Mouse (Mus musculus): Measurements from ENCODE around the gene Xpa.

The Xpa gene

GRCm38 (mm10) chr4:46144323-46144722 is 51.8 kb downstream of the Xpa start:
- no peak for DNase-seq

GRCm38 (mm10) chr4:46138287-46139222 is 57.6 kb downstream of the Xpa start, which contains the start of the genes Ncbp1 and Tstd2:
Ncbp1 (plus strand) TSS chr4:46138613.
Tstd2 (minus strand) TSS chr4:46138694.
- DNase-seq, result peak; percentile 89

- no peak for DNase-seq
These were observed 58.4 kb downstream of the Xpa start for GRCm38 (mm10) chr4:46137629-46138286.

DNA sequence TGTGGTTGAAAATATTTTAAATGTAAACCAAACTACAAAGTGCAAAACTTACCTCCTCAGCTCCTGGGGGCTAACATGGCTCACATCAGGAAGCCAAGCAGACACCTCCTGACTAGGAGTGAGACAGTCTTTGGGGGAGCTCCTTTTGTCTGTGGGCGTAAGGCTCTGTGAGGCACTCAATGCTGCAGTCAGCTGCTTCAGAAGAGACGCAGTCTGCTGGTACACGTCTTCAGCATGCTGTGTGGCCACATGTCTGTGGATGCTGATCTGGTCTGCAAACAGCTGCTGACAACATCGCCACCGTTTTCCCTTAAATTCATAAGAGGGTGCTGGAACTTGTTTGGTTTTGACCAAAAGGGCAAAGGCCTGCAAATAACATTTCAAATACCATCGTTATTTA is 64.3 kb downstream of the Xpa start:
- no peak for DNase-seq

GRCm38 (mm10) chr4:46130221-46130620 is 65.9 kb downstream of the Xpa start:
- no peak for DNase-seq

DNA sequence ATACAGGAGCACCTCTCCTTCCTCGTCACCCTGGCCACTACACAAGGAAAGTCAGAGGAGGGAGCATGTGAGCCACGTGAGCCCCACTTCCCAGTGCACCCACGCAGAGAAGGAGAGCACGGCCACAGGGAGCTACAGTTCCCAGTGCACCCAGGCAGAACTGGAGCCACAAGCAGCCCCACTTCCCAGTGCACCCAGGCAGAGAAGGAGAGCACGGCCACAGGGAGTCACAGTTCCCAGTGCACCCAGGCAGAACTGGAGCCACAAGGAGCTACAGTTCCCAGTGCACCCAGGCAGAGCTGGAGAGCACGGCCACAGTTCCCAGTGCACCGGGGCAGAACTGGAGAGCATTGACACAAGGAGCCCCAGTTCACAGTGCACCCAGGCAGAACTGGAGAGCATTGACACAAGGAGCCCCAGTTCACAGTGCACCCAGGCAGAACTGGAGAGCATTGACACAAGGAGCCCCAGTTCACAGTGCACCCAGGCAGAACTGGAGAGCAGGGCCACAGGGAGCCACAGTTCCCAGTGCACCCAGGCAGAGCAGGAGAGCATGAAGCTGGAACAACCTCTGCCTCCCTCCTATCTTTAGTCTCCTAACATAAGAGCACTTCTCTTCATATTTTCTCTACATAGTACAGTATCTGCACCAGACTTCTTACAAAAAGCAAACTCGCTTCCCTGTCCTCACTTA is 66.7 kb downstream of the Xpa start:
- DNase-seq, result no peak

DNA sequence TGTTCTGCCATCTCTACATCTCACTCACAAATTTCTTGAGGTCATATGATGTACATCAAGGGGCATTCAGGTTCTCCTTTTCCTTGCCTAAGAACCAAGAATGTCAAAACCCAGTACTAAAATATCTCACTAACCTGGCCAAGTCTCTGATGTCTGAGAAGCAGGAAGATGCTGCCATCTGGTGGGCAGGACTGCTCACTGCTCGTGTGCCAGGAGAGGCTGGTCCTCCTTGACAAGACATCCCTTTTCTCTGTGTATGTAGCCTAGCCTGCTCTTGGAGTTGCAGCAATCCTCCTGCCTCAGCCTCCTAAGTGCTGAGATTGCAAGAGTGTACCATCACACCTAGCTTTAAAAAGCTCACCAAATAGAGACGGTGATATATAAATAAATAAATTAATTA is 69.6 kb downstream of the Xpa start:
- DNase-seq, result peak; percentile 80

DNA sequence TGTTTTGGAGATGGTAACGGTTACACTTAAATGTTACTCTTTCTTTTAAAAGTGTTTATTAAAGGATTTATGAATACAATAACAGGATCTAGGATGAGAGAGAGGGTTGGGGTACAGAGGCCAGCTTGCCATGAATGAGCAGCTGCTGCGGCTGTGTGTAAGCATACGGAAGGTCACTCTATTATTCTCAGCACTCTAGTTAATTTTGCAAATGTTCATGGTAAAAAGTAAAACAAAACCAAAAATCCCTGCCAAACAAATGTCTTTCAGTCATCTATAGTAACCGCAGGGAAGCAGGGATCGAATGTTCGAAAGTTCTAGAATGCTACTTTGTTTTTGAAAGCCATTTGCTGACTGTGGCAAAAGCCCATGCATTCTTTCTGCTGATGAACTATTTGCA is 72.8 kb downstream of the Xpa start:
- no peak for DNase-seq

- no peak for DNase-seq
These were observed 75.3 kb downstream of the Xpa start for GRCm38 (mm10) chr4:46120767-46121166.

GRCm38 (mm10) chr4:46119514-46120094 is 76.5 kb downstream of the Xpa start:
- no peak for DNase-seq

- DNase-seq, result no peak
These were observed 78.6 kb downstream of the Xpa start for GRCm38 (mm10) chr4:46117536-46117935.

GRCm38 (mm10) chr4:46116544-46117175 is 79.5 kb downstream of the Xpa start:
- DNase-seq, result peak; percentile 90

DNA sequence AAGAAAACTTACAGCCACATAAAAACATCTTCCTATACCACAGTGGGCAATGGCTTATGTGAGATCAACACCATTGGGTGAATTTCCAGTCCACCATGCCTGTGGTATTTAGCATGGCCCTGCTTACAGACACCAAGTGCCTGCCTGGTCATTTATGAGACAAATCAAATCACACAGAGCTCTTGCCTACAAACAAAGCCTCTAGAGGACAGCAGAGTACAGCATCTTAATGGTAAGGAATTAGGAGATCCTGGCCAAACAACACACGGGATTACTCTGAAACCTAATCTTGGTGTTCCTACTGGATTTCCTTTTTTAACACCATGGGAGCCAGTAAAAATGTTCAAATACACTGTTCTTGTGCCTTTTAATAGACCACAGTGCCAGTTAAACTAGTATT is 80.8 kb downstream of the Xpa start:
- DNase-seq, result no peak

- DNase-seq, result peak; percentile 76
These were observed 84.8 kb downstream of the Xpa start for GRCm38 (mm10) chr4:46111361-46111760.

DNA sequence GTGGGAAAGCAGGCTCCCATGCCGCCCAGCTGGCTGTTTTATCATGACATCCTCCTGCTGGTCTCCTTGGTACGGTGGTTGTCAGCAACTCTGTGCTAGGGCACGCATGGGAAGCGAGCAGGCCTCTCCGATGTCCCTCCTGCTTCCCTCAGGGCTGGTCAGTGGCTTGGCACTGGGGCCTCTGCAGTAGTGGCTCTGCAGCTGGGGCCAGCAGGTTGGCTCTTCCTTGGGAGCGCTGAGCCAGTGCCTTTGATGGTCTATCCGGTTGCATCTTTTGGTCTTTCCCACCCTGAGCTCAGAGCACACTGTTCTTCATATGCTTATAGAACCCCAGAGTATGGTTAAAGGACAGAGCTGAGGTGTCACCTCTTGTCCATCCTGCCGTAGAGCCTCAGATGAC is 86.0 kb downstream of the Xpa start:
- no peak for DNase-seq
